Mouse (Mus musculus): ENCODE measurements at regions not wholly inside any gene's neighbourhood (a gene's known extent, or its start where the extent isn't known, plus 50 kb on each side); places are given as distances from the start of the nearest gene placed in this dataset.

DNA sequence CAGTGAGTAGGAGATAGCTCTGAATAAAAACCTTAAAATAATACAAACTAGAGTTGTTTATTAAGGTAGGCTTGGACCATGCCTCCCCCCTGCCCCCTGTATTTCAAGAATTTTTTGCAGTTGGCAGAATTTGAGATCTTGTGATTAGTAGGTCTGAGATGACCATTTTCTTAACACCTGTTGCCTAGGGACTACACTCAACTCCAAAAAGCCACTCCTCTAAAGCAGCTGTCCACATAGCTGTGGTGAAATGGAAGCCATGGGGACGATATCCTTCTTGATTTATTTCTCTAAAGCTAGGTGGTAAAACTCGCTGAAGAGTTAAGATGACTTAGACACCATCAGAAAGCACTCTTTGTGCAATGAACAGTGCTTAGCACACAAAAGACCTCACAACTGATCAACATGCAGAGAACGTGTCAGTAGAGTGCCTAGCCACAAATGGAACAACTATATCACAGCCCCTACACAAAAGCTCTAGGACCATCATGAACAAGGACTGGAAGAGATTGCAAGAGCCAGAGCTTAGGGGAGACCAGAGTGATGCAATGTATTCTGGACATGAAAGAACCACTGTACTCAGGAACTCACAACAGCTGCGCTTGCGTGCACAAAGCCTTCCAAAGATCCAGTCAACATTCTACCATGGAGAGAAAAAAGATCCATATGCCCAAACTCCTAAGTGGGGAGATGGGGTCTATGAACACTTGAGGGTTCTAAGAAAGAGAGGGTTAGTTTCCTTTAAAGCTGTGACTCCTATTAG lies 147.6 kb downstream of the Plk2 start:
- WGBS, result 89% methylated on average over 5 of the region's 5 CpGs

GRCm38 (mm10) chr13:110545454-110545853 lies 150.6 kb downstream of the Plk2 start:
- H3K27me3 ChIP-seq (ENCODE audit: control insufficient read depth, insufficient read depth, low read length), result no peaks in the 10 kb centered on the region
- H3K9ac ChIP-seq (ENCODE audit: low read length), result no peak overlapping the region
- H3K4me3 ChIP-seq (ENCODE audit: low read depth, low read length), result no peak overlapping the region
- ATAC-seq (ENCODE audit: insufficient number of reproducible peaks, low FRiP score, low TSS enrichment, low read depth) (no peak), DNase-seq (ENCODE audit: low spot score) (no peak)
- 78% methylated on average over 6 of the region's 6 CpGs for WGBS
- no peak overlapping the region for H3K27ac ChIP-seq (replicated peaks; ENCODE audit: low read depth, low read length)
- H3K4me2 ChIP-seq (ENCODE audit: low read depth, severe bottlenecking), result no peak overlapping the region
- H3K4me1 ChIP-seq (ENCODE audit: control insufficient read depth, insufficient read depth, low read length), result no peaks in the 10 kb centered on the region
- no peaks in the 10 kb centered on the region for H3K36me3 ChIP-seq (ENCODE audit: control insufficient read depth, insufficient read depth, low read length)
- no peaks in the 10 kb centered on the region for H3K9me3 ChIP-seq (ENCODE audit: control insufficient read depth, low read length)

More for the DNA sequence above, 147.6 kb downstream of the Plk2 start:
- Histone ChIP-seq H3K27ac (replicated peaks; ENCODE audit: low read depth, low read length) (no peak overlapping the region), H3K4me1 (ENCODE audit: control insufficient read depth, insufficient read depth, low read length) (no peaks in the 10 kb centered on the region), H3K9me3 (ENCODE audit: control insufficient read depth, low read length) (no peaks in the 10 kb centered on the region), H3K4me2 (ENCODE audit: low read depth, severe bottlenecking) (no peak overlapping the region), H3K4me3 (ENCODE audit: low read depth, low read length) (no peak overlapping the region), H3K36me3 (ENCODE audit: control insufficient read depth, insufficient read depth, low read length) (no peaks in the 10 kb centered on the region), H3K9ac (ENCODE audit: low read length) (no peak overlapping the region), H3K27me3 (ENCODE audit: control insufficient read depth, insufficient read depth, low read length) (no peaks in the 10 kb centered on the region)
- ATAC-seq (ENCODE audit: insufficient number of reproducible peaks, low FRiP score, low TSS enrichment, low read depth), result no peak
- no peak for DNase-seq (ENCODE audit: low spot score)

- WGBS, result 85% methylated on average over 7 of the region's 7 CpGs
- Histone ChIP-seq H3K36me3 (ENCODE audit: control insufficient read depth, insufficient read depth, low read length) (no peaks in the 10 kb centered on the region), H3K9me3 (ENCODE audit: control insufficient read depth, low read length) (no peaks in the 10 kb centered on the region), H3K27ac (replicated peaks; ENCODE audit: low read depth, low read length) (no peak overlapping the region), H3K9ac (ENCODE audit: low read length) (no peak overlapping the region), H3K27me3 (ENCODE audit: control insufficient read depth, insufficient read depth, low read length) (no peaks in the 10 kb centered on the region), H3K4me1 (ENCODE audit: control insufficient read depth, insufficient read depth, low read length) (no peaks in the 10 kb centered on the region), H3K4me3 (ENCODE audit: low read depth, low read length) (no peak overlapping the region), H3K4me2 (ENCODE audit: low read depth, severe bottlenecking) (no peak overlapping the region)
- no peak for DNase-seq (ENCODE audit: low spot score)
- ATAC-seq (ENCODE audit: insufficient number of reproducible peaks, low FRiP score, low TSS enrichment, low read depth), result no peak
These were observed 160.9 kb downstream of the Plk2 start for GRCm38 (mm10) chr13:110555529-110556319.

DNA sequence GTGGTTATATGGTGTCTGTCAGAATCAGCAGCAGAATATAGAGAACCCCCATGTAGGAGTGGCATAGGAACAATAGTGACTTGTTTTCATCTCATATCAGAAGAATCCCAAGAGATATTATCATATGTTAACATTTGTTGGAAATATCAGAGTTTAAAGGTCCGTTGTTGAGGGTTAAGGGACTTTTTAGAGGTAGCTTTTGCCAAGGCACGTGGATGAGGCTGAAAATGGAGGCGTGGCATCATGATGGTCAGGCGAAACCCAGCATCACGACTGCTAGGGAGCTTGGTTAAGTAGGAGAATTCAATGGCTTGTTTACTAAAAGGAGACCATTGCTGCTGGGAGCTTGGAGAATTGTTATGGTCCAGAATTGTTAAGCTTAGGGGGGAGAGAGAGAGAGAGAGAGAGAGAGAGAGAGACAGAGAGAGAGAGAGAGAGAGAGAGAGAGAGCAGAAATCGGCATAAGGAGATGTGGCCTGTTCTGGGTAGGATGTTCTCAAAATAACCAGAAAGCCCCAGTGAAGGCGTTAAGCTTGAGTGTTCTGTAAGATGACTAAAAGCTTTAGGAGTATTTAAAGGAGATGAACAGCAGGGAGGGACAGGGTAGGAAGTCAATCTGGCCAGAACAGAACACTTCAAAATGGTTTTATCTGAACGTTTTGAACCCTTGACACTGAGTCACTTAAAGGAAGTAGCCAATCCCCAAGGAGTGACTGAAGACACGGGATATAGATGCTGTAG lies 161.7 kb downstream of the Plk2 start:
- 68% methylated on average over 9 of the region's 9 CpGs for WGBS

GRCm38 (mm10) chr13:110557930-110558727 lies 163.3 kb downstream of the Plk2 start:
- H3K9me3 ChIP-seq (ENCODE audit: control insufficient read depth, low read length), result no peaks in the 10 kb centered on the region
- no peaks in the 10 kb centered on the region for H3K4me1 ChIP-seq (ENCODE audit: control insufficient read depth, insufficient read depth, low read length)
- 83% methylated on average over 28 of the region's 28 CpGs for WGBS
- H3K36me3 ChIP-seq (ENCODE audit: control insufficient read depth, insufficient read depth, low read length), result no peaks in the 10 kb centered on the region
- no peak overlapping the region for H3K27ac ChIP-seq (replicated peaks; ENCODE audit: low read depth, low read length)
- no peak for ATAC-seq (ENCODE audit: insufficient number of reproducible peaks, low FRiP score, low TSS enrichment, low read depth)
- H3K27me3 ChIP-seq (ENCODE audit: control insufficient read depth, insufficient read depth, low read length), result no peaks in the 10 kb centered on the region
- no peak for DNase-seq (ENCODE audit: low spot score)
- H3K4me3 ChIP-seq (ENCODE audit: low read depth, low read length), result no peak overlapping the region
- H3K4me2 ChIP-seq (ENCODE audit: low read depth, severe bottlenecking), result no peak overlapping the region
- no peak overlapping the region for H3K9ac ChIP-seq (ENCODE audit: low read length)

More for the DNA sequence above, 161.7 kb downstream of the Plk2 start:
- Histone ChIP-seq H3K4me2 (ENCODE audit: low read depth, severe bottlenecking) (no peak overlapping the region), H3K27me3 (ENCODE audit: control insufficient read depth, insufficient read depth, low read length) (no peaks in the 10 kb centered on the region), H3K9ac (ENCODE audit: low read length) (no peak overlapping the region), H3K4me1 (ENCODE audit: control insufficient read depth, insufficient read depth, low read length) (no peaks in the 10 kb centered on the region), H3K9me3 (ENCODE audit: control insufficient read depth, low read length) (no peaks in the 10 kb centered on the region), H3K36me3 (ENCODE audit: control insufficient read depth, insufficient read depth, low read length) (no peaks in the 10 kb centered on the region), H3K4me3 (ENCODE audit: low read depth, low read length) (no peak overlapping the region), H3K27ac (replicated peaks; ENCODE audit: low read depth, low read length) (no peak overlapping the region)
- ATAC-seq (ENCODE audit: insufficient number of reproducible peaks, low FRiP score, low TSS enrichment, low read depth), result no peak
- DNase-seq (ENCODE audit: low spot score), result no peak

DNA sequence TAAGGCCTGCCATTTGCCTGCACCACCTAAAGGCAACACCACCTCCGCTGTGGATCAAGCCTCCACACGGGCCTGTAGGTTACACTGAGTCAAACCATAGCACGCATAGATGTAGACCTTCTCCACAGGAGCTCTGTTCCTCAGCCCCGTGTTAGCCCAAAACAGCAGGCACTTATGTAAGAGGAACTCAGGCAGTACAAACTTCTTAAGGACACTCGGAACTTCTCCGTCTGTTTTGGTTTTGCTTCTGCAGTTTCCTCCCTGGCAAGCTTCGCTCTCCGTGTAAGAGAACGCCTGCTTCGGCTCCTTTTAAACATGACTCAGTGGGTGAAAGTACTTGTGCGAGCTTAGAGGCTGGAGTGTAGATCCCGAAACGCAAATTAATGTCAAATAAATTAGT lies 165.7 kb downstream of the Plk2 start:
- Histone ChIP-seq H3K9me3 (ENCODE audit: control insufficient read depth, low read length) (no peaks in the 10 kb centered on the region), H3K4me2 (ENCODE audit: low read depth, severe bottlenecking) (no peak overlapping the region), H3K36me3 (ENCODE audit: control insufficient read depth, insufficient read depth, low read length) (no peaks in the 10 kb centered on the region), H3K27me3 (ENCODE audit: control insufficient read depth, insufficient read depth, low read length) (no peaks in the 10 kb centered on the region), H3K9ac (ENCODE audit: low read length) (no peak overlapping the region), H3K27ac (replicated peaks; ENCODE audit: low read depth, low read length) (no peak overlapping the region), H3K4me3 (ENCODE audit: low read depth, low read length) (no peak overlapping the region), H3K4me1 (ENCODE audit: control insufficient read depth, insufficient read depth, low read length) (no peaks in the 10 kb centered on the region)
- WGBS, result 89% methylated on average over 13 of the region's 13 CpGs
- no peak for ATAC-seq (ENCODE audit: insufficient number of reproducible peaks, low FRiP score, low TSS enrichment, low read depth)
- DNase-seq (ENCODE audit: low spot score), result no peak

DNA sequence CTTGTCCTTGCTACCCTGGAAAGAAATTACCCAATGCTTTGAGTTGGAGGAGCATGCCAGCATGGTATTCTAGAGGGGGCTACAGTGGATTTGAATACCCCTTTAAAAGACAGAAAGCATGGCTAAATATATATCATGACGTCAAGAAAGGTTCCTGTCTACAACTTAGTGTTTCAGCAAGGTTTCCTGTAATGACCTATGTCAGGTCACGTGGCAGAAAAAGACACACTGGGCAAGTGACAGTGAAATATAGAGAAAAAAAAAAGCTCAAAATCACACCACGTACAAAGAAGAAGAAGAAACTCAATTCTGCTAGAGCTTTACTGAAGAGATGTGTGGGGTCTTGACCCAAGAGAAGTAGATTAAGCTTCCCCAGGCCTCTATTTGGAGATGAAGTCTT lies 167.7 kb downstream of the Plk2 start:
- DNase-seq (ENCODE audit: low spot score) (no peak), ATAC-seq (ENCODE audit: insufficient number of reproducible peaks, low FRiP score, low TSS enrichment, low read depth) (no peak)
- 80% methylated on average over 3 of the region's 3 CpGs for WGBS
- Histone ChIP-seq H3K36me3 (ENCODE audit: control insufficient read depth, insufficient read depth, low read length) (no peaks in the 10 kb centered on the region), H3K27ac (replicated peaks; ENCODE audit: low read depth, low read length) (no peak overlapping the region), H3K4me1 (ENCODE audit: control insufficient read depth, insufficient read depth, low read length) (no peaks in the 10 kb centered on the region), H3K27me3 (ENCODE audit: control insufficient read depth, insufficient read depth, low read length) (no peaks in the 10 kb centered on the region), H3K4me3 (ENCODE audit: low read depth, low read length) (no peak overlapping the region), H3K9ac (ENCODE audit: low read length) (no peak overlapping the region), H3K9me3 (ENCODE audit: control insufficient read depth, low read length) (no peaks in the 10 kb centered on the region), H3K4me2 (ENCODE audit: low read depth, severe bottlenecking) (no peak overlapping the region)

DNA sequence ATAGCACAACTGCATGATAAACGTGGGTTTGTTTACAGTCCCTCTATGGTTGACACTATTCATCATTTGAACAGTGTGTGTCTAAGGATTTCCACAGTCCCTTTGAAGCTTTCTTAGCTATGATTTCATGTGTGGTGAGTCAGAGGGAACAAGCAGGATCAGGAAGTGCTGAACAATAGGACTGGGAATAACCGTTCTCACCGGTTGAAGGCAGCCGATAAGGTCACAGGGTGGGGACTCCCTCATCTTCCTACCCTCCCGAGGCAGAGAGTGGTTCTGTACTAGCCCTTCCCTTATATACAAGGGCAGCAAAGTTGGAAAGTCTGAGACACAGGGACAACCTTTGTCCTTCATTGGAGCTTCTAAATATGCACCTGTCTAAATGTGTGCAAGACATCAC lies 168.1 kb downstream of the Plk2 start:
- Histone ChIP-seq H3K36me3 (ENCODE audit: control insufficient read depth, insufficient read depth, low read length) (no peaks in the 10 kb centered on the region), H3K9me3 (ENCODE audit: control insufficient read depth, low read length) (no peaks in the 10 kb centered on the region), H3K27ac (replicated peaks; ENCODE audit: low read depth, low read length) (no peak overlapping the region), H3K4me3 (ENCODE audit: low read depth, low read length) (no peak overlapping the region), H3K27me3 (ENCODE audit: control insufficient read depth, insufficient read depth, low read length) (no peaks in the 10 kb centered on the region), H3K4me2 (ENCODE audit: low read depth, severe bottlenecking) (no peak overlapping the region), H3K4me1 (ENCODE audit: control insufficient read depth, insufficient read depth, low read length) (no peaks in the 10 kb centered on the region), H3K9ac (ENCODE audit: low read length) (no peak overlapping the region)
- WGBS, result 83% methylated on average over 5 of the region's 5 CpGs
- ATAC-seq (ENCODE audit: insufficient number of reproducible peaks, low FRiP score, low TSS enrichment, low read depth) (no peak), DNase-seq (ENCODE audit: low spot score) (no peak)
